Mouse (Mus musculus) adrenal gland, adult 2 months (tissue): Measurements from ENCODE around the gene Txnrd1. TPM values are rescaled to one million over a fixed set of nuclear protein-coding genes. Genes with fewer than 3 reads are reported as not detected.
A peak's percentile ranks its signal among the peaks of the same experiment; 100 is the strongest.

Experiments
- DNase-seq: peaks from one replicate; pipeline ENCODE4 v3.0.0; 2021
- long read RNA-seq: library from polyadenylated mRNA; stranded (forward); transcript quantifications from one replicate; pipeline ENCODE4 v2.0.0, GENCODE M21; 2021
- polyA plus RNA-seq: library from polyadenylated mRNA; depleted of rRNA; stranded (reverse); fragments of >200 nt; gene quantifications from 2 replicates; pipeline ENCODE4 v1.2.3, GENCODE M21; 2012; rRNA removed
- total RNA-seq, 2 experiments: library from RNA; stranded (reverse); gene quantifications; 2 replicates each; pipeline ENCODE4 v1.2.3; 2021

Txnrd1 gene
- total RNA-seq, result 100 to 1,000 TPM in 1 of 2 experiments, 10 to 100 TPM in 1; 88.6 to 113 TPM
- 27.3 and 34.4 TPM in 2 replicates for polyA plus RNA-seq
- long read RNA-seq, transcript Txnrd1-206 (14 exons, 3,531 nt), result minor isoform, 9 of 93 reads
- long read RNA-seq, transcript Txnrd1-208 (15 exons, 2,297 nt), result major isoform, 69 of 93 reads
- long read RNA-seq, transcript Txnrd1-201 (14 exons, 3,325 nt), result minor isoform, 8 of 93 reads
- long read RNA-seq, partial matches to known transcripts, result 2 of 93 reads
- long read RNA-seq, other reads (novel, unspliced or antisense), result 5 of 93 reads

DNA sequence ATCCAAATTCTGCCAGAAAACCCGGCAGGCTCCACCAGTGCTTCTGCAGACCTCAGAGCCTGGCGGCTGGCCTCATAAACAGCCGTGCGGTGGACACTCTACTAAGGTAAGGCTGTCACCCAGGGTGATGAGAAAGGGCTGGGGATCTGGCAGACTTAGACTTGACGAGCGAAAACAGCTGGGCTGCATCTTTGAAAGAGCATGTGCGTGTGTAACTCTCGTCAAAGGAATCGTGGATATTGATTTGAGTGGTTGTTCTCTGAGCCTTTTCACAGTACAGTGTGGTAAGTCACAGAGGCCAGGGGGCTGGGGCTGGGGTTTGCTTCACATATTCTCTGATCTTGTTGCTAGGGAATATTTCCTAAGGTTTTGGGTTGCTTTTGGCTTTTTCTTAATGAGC lies at the start of gene Txnrd1:
Gene Txnrd1, plus strand, starts transcription at position 26 of the 400 bp plus-strand sequence.
- DNase-seq, result no peak

DNA sequence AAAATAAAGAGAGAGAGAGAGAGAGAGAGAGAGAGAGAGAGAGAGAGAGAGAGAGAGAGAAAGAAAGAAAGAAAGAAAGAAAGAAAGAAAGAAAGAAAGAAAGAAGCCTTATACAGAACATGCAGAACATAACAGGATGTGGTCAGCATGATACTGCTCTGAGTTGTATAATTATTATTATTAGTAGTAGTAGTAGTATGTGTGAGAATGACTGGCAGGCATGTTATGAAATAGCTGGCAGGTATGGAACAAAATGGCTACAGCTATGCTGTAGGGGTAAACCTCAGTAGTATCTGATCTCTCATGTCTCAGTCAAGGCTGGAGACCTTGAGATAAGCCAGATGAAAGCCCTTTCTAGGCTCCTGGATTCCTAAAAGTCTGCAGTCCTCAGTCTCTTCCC lies 44.6 kb upstream of the Txnrd1 start:
- no peak for DNase-seq

DNA sequence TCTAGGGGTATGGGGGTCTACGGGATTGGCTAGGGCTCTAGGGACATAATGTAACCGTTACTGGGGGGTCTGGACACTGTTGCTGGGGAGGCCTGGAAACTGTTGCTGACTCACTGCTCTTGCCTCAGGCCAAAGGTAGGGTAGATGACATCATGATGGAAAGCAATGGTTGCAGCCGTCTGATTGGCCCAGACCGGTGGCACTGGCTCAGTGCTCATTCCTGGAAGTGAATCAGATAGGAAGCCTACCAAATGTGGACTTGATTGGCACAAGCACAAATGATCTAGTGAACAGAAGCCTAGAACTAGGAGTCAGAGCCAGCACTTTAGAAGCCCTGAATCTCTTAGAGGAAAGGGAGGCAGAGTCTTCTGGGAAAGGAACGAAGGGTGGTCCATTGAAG lies 43.2 kb upstream of the Txnrd1 start:
- DNase-seq, result no peak

- no peak for DNase-seq
Measured at GRCm38 (mm10) chr10:82791713-82792112, 42.0 kb upstream of the Txnrd1 start.

- no peak for DNase-seq
Measured at GRCm38 (mm10) chr10:82792311-82792710, 41.4 kb upstream of the Txnrd1 start.

DNA sequence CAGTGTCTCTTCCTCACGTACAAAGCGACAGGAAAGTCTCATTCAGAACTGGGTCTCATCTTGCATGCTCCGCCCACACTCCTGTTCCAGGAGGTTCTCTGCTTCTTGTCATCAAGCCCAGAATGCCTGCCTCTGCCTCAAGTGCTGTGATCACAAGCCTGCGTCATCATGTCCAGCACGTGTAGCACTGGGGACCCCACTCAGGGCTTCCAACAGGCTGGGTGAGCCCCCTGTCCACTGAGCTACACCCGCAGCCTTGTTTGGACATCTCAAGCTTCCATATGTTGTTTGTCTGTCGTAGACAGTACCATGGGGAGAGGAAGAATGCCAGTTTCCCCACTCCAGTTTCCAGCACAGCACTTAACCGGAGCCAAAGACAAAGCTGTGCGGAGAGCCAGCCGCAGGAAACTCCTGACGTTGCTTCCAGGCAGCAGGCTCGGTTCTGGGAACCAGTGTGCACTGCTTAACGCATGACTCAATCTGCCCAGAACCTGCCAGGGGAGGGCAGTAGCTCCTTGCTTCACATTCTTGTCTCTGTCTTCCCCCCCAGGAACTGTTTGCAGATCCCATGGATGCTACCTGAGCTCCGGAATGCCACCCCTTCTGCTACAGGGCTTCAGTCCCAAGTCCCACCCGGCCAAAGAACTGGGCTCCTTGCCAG lies 38.5 kb upstream of the Txnrd1 start:
- DNase-seq, result peak; percentile 80

- no peak for DNase-seq
Measured at GRCm38 (mm10) chr10:82795767-82796166, 38.0 kb upstream of the Txnrd1 start.

GRCm38 (mm10) chr10:82796471-82797118 lies 37.2 kb upstream of the Txnrd1 start:
- DNase-seq, result no peak

DNA sequence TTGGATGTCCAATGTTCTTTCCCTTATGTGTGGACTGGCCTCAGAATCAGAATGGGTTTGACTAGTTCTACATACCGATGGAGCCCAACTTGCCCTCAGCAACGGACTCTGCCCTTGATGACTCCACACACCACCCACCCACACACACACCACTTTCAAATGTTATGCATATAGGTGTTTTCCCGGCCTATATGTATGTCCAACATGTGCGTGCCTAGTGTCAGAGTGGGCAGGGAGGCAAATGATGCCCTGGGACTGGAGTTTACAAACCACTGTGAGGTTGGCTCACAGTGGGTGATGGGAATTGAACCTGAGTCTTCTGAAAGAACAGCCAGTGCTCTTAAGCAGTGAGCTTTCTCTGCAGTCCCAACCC lies 36.6 kb upstream of the Txnrd1 start:
- no peak for DNase-seq

DNA sequence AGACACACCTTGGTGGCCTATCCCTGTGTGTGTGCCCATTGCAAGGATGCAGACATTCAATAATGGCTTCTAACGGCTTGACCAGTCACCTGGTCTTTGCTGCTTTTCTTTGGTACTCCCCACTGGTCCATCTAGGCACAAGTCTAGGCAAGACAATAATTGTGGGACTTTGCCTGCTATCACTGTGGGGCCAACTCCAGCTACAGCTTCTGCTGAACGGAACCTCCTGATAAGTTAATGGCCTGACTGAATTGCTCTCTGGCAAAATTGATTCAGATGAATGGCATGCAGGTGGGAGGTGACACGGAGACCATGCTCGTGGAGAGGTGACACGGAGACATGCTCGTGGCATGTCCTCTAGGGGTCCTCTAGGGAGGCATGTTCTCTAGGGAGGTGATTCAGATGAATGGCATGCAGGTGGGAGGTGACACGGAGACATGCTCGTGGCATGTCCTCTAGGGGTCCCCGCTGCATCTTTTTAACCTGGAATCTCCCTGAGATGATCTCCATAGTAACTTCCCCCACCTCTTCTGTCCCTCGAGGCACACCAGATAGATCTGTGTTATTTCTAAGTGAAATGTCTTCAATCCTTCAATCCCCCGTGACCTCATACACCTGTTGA lies 35.3 kb upstream of the Txnrd1 start:
- DNase-seq, result no peak

- DNase-seq, result no peak
Measured at GRCm38 (mm10) chr10:82800094-82800493, 33.7 kb upstream of the Txnrd1 start.

GRCm38 (mm10) chr10:82804396-82804795 lies 29.4 kb upstream of the Txnrd1 start:
- DNase-seq, result no peak

- no peak for DNase-seq
Measured at GRCm38 (mm10) chr10:82805111-82805510, 28.6 kb upstream of the Txnrd1 start.

GRCm38 (mm10) chr10:82806414-82806813 lies 27.3 kb upstream of the Txnrd1 start:
- DNase-seq, result no peak

DNA sequence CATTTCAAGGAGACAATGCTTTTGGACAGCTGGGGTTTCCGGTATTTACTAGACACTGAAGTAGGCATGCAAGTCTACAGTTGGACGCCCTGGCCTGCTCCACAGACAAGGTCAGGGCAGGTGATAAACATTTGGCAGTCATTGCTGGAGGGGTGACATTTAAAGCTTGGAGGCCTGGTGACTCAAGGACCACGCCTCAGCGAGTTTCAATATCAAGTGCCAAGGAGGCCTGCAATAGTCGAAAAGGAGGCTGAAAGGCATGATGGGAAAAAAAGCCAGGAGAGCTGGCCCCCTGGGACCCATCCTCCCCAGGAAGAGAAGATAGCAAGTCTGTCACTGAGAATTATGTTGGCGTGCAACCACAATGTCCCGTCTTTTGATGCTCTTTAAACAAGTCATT lies 26.5 kb upstream of the Txnrd1 start:
- DNase-seq, result peak; percentile 80

GRCm38 (mm10) chr10:82808155-82808554 lies 25.6 kb upstream of the Txnrd1 start:
- peak; percentile 23 for DNase-seq

DNA sequence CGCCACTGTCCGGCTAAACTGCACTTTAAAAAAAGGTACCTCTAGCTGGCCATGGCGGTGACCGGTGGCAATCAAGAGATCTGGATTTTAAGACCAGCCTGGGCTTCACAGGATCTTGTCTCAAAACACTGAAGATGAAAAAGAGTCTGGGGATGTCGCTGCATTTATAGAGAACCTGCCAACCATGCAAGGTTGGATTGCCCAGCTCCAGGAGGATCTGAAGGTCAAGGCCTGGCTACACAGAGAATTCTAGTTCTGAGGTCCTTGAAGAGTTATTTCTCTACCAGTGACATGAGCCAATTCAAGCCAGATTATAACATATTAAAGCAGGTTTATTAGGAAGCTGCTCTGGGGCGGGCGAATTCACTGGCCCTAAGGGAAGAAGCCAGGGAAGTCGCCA lies 24.9 kb upstream of the Txnrd1 start:
- DNase-seq, result peak; percentile 52

GRCm38 (mm10) chr10:82809352-82809751 lies 24.4 kb upstream of the Txnrd1 start:
- DNase-seq, result peak; percentile 27

- peak; percentile 83 for DNase-seq
Measured at GRCm38 (mm10) chr10:82811855-82812431, 21.8 kb upstream of the Txnrd1 start.

DNA sequence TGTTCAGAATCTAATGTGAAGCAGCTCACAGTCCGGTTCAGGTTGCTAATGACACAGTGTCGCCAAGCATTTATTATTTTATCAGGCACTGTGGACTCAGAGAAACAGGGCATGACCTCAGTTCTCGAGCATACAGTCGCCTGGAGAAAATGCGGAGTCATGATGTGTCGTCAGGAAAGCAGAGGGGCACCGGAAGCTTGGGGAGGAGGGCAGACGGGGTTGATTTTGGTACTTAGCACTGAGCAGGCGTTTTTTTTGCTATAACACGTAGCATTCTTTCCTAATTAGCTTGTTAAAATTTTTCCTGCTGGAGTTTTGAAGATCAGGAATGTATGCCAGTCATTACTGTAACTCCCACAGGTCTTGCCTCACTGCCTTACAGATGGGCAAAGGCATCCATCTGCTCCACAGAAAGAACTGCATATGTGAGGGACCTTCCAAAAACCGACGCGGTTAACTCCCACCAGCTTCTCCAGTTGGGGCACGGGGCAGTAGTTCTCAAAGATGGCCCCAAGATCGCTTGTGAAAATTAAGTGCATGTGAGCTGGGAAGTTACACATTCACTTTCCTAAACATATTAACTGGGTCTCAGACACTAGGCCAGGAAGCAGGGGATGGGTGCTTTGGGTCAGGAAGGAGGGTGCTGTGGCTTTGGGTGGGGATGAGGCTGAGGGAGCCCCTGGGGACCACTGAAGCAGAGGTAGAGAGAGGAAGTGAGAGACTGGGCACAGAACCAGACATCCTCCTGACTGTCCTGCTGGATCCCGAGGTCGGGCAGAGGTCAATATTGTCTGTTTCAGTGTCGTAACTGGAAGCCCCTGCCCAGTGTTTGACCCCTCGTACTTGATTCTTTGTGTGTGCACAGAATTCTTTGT lies 19.4 kb upstream of the Txnrd1 start:
- DNase-seq, result no peak

DNA sequence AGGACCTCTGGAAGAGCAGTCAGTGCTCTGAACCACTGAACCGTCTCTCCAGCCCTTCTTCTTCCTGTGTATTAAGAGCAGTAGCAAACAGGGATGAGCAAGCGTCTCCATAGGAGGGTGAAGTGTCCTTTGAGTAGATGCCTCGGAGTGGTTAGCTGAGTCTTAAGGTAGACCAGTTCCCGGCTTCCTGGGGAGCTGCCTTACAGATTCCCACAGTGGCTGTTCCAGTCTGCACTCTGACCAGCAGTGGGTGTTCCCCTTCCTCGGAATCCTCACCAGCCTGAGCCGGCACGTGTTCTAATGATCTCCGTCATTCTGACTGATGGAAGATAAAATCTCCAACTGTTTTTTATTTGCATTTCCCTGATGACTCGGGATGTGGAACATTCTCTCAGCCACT lies 17.3 kb upstream of the Txnrd1 start:
- DNase-seq, result no peak

GRCm38 (mm10) chr10:82817514-82817913 lies 16.2 kb upstream of the Txnrd1 start:
- no peak for DNase-seq
